Mouse (Mus musculus): ENCODE data around the gene Grm6. TPM values are rescaled to one million over a fixed set of nuclear protein-coding genes. Genes with fewer than 3 reads are reported as not detected.

The Grm6 gene
- total RNA-seq, 1 experiment, result 0.71 TPM

DNA sequence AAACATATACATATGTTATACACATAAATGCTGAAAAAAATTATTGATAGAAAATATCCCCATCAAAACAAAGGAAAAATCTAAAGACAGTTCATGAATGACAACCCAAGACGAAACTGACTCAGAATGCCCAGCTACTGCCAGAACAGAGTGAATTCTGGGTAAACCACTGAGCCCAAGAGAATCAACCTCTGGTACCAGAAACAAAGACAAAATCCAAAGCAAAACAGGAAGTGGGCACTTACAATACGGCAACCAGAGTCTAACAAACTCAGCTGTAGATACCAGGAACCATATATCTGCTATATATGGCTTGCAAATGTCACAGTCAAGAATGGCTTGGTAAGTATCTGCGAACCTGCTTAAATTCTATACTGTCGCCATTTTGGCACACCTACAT is 14.8 kb upstream of the Grm6 start:
- H3K4me3 ChIP-seq (ENCODE audit: insufficient read depth in 1 of 2, low read depth in 1 of 2, low read length in 2 of 2, poor library complexity in 1 of 2, severe bottlenecking in 1 of 2), result no peak overlapping the region
- H3K9me3 ChIP-seq (ENCODE audit: control insufficient read depth, insufficient read depth, low read depth, low read length), result no peaks in the 10 kb centered on the region
- in situ Hi-C loops (cut with MboI; ENCODE audit: low sequenced_read_pairs in 2 of 2, unreplicated experiment in 2 of 2), result no loop called here
- TF ChIP-seq ZC3H11A (IDR thresholded peaks at IDR 0.05; ENCODE audit: borderline replicate concordance, low read depth, low read length) (no peak), ZNF384 (IDR thresholded peaks at IDR 0.05; ENCODE audit: low read depth, low read length) (no peak), CHD2 (IDR thresholded peaks at IDR 0.05; ENCODE audit: low read depth, low read length) (no peak), MAFK (IDR thresholded peaks at IDR 0.05; ENCODE audit: insufficient read depth, low read depth, low read length) (no peak), HCFC1 (IDR thresholded peaks at IDR 0.05; ENCODE audit: borderline replicate concordance, insufficient read depth, low read length) (no peak)
- H3K27ac ChIP-seq (ENCODE audit: insufficient read depth, low read depth, low read length, poor library complexity, severe bottlenecking), result no peak overlapping the region
- H3K9ac ChIP-seq (ENCODE audit: insufficient read depth, low read depth, low read length, poor library complexity, severe bottlenecking), result no peak overlapping the region
- H3K4me1 ChIP-seq (ENCODE audit: control insufficient read depth in 2 of 2, insufficient read depth in 2 of 2, low read length in 2 of 2, poor library complexity in 1 of 2), result peaks cover 0 to under 1% of the 10 kb centered on the region in 2 experiments; a peak in 1 of 4 replicates
- DNase-seq (ENCODE audit: low read depth, low spot score), result no peak
- no peaks in the 10 kb centered on the region for H3K36me3 ChIP-seq (ENCODE audit: control insufficient read depth, insufficient read depth, low read length, poor library complexity, severe bottlenecking)

GRCm38 (mm10) chr11:50841023-50841735 is 9.3 kb upstream of the Grm6 start, which contains the start of gene Zfp879:
Gene Zfp879 (minus strand): TSS chr11:50841552.
- peak within 1 kb of the TSS; percentile 11 to 53; a peak in 3 of 4 replicates for H3K4me3 ChIP-seq (ENCODE audit: insufficient read depth in 1 of 2, low read depth in 1 of 2, low read length in 2 of 2, poor library complexity in 1 of 2, severe bottlenecking in 1 of 2)
- H3K4me1 ChIP-seq (ENCODE audit: control insufficient read depth in 2 of 2, insufficient read depth in 2 of 2, low read length in 2 of 2, poor library complexity in 1 of 2), result peaks cover 0 to 2% of the 10 kb centered on the region in 2 experiments; a peak in 1 of 4 replicates
- peak; percentile 85 for DNase-seq (ENCODE audit: low read depth, low spot score)
- no peak within 1 kb of the TSS for H3K27ac ChIP-seq (ENCODE audit: insufficient read depth, low read depth, low read length, poor library complexity, severe bottlenecking)
- in situ Hi-C loops (cut with MboI; ENCODE audit: low sequenced_read_pairs in 2 of 2, unreplicated experiment in 2 of 2), result no loop called here
- H3K9me3 ChIP-seq (ENCODE audit: control insufficient read depth, insufficient read depth, low read depth, low read length), result no peaks in the 10 kb centered on the region
- H3K36me3 ChIP-seq (ENCODE audit: control insufficient read depth, insufficient read depth, low read length, poor library complexity, severe bottlenecking), result no peaks in the 10 kb centered on the region
- peak within 1 kb of the TSS; percentile 57; the same call in 1 of the 2 replicates for H3K9ac ChIP-seq (ENCODE audit: insufficient read depth, low read depth, low read length, poor library complexity, severe bottlenecking)
- no peak for TF ChIP-seq CHD2 (IDR thresholded peaks at IDR 0.05; ENCODE audit: low read depth, low read length)
- TF ChIP-seq ZC3H11A (IDR thresholded peaks at IDR 0.05; ENCODE audit: borderline replicate concordance, low read depth, low read length), result no peak
- no peak for TF ChIP-seq ZNF384 (IDR thresholded peaks at IDR 0.05; ENCODE audit: low read depth, low read length)
- TF ChIP-seq HCFC1 (IDR thresholded peaks at IDR 0.05; ENCODE audit: borderline replicate concordance, insufficient read depth, low read length), result peak; percentile 95
- TF ChIP-seq MAFK (IDR thresholded peaks at IDR 0.05; ENCODE audit: insufficient read depth, low read depth, low read length), result no peak

DNA sequence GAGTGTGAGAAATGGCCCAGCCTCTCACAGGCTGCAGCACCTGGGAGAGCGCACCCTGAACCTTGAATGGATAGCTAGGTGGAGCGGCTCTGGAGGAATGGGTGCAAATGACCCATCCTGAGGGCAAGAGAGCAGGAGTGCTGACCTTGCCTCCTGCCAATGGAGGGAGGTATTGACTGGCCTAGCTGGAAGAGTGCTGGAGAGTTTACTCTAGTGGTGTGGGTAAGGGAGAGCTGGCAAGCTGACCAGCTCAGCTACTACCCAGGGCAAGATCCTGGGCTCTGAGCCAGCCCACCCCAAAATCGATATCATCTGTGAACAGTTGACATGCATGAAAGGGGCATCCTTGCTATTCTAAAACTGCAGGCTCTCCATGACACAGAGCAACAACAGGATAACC is 4.5 kb upstream of the Grm6 start:
- TF ChIP-seq CHD2 (IDR thresholded peaks at IDR 0.05; ENCODE audit: low read depth, low read length) (no peak), HCFC1 (IDR thresholded peaks at IDR 0.05; ENCODE audit: borderline replicate concordance, insufficient read depth, low read length) (no peak), ZNF384 (IDR thresholded peaks at IDR 0.05; ENCODE audit: low read depth, low read length) (no peak), MAFK (IDR thresholded peaks at IDR 0.05; ENCODE audit: insufficient read depth, low read depth, low read length) (no peak), ZC3H11A (IDR thresholded peaks at IDR 0.05; ENCODE audit: borderline replicate concordance, low read depth, low read length) (no peak)
- H3K27ac ChIP-seq (ENCODE audit: insufficient read depth, low read depth, low read length, poor library complexity, severe bottlenecking), result no peak overlapping the region
- no peaks in the 10 kb centered on the region for H3K36me3 ChIP-seq (ENCODE audit: control insufficient read depth, insufficient read depth, low read length, poor library complexity, severe bottlenecking)
- H3K9me3 ChIP-seq (ENCODE audit: control insufficient read depth, insufficient read depth, low read depth, low read length), result no peaks in the 10 kb centered on the region
- peaks cover 0 to 3% of the 10 kb centered on the region in 2 experiments; a peak in 1 of 4 replicates for H3K4me1 ChIP-seq (ENCODE audit: control insufficient read depth in 2 of 2, insufficient read depth in 2 of 2, low read length in 2 of 2, poor library complexity in 1 of 2)
- no peak overlapping the region for H3K4me3 ChIP-seq (ENCODE audit: insufficient read depth in 1 of 2, low read depth in 1 of 2, low read length in 2 of 2, poor library complexity in 1 of 2, severe bottlenecking in 1 of 2)
- no peak for DNase-seq (ENCODE audit: low read depth, low spot score)
- in situ Hi-C loops (cut with MboI; ENCODE audit: low sequenced_read_pairs in 2 of 2, unreplicated experiment in 2 of 2), result no loop called here
- H3K9ac ChIP-seq (ENCODE audit: insufficient read depth, low read depth, low read length, poor library complexity, severe bottlenecking), result no peak overlapping the region

DNA sequence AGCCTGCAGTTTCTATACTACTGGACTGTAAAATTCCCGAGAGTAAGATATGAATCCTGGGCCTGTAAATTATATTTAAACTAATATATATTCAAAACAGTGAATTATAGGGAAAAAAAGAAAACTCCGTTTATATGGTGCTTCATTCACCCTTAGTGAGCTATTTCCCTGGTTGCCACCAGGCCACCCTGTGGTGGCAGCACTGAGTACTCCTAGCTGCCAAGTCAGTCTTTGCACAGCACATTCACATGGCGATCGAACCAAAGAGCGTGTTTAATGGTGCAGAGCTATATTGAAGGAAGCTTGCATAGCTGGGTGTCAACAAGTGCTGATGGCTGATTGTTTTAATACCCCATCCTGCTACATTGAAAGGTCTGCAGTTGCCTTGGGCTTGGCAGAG is 3.4 kb upstream of the Grm6 start:
- no peaks in the 10 kb centered on the region for H3K36me3 ChIP-seq (ENCODE audit: control insufficient read depth, insufficient read depth, low read length, poor library complexity, severe bottlenecking)
- in situ Hi-C loops (cut with MboI; ENCODE audit: low sequenced_read_pairs in 2 of 2, unreplicated experiment in 2 of 2), result no loop called here
- no peak overlapping the region for H3K27ac ChIP-seq (ENCODE audit: insufficient read depth, low read depth, low read length, poor library complexity, severe bottlenecking)
- H3K4me1 ChIP-seq (ENCODE audit: control insufficient read depth in 2 of 2, insufficient read depth in 2 of 2, low read length in 2 of 2, poor library complexity in 1 of 2), result peaks cover 2 to 6% of the 10 kb centered on the region in 2 experiments; a peak in 3 of 4 replicates
- TF ChIP-seq CHD2 (IDR thresholded peaks at IDR 0.05; ENCODE audit: low read depth, low read length), result no peak
- no peak for TF ChIP-seq HCFC1 (IDR thresholded peaks at IDR 0.05; ENCODE audit: borderline replicate concordance, insufficient read depth, low read length)
- no peak for TF ChIP-seq MAFK (IDR thresholded peaks at IDR 0.05; ENCODE audit: insufficient read depth, low read depth, low read length)
- no peak for TF ChIP-seq ZC3H11A (IDR thresholded peaks at IDR 0.05; ENCODE audit: borderline replicate concordance, low read depth, low read length)
- no peak for TF ChIP-seq ZNF384 (IDR thresholded peaks at IDR 0.05; ENCODE audit: low read depth, low read length)
- no peak overlapping the region for H3K4me3 ChIP-seq (ENCODE audit: insufficient read depth in 1 of 2, low read depth in 1 of 2, low read length in 2 of 2, poor library complexity in 1 of 2, severe bottlenecking in 1 of 2)
- no peak for DNase-seq (ENCODE audit: low read depth, low spot score)
- H3K9ac ChIP-seq (ENCODE audit: insufficient read depth, low read depth, low read length, poor library complexity, severe bottlenecking), result no peak overlapping the region
- no peaks in the 10 kb centered on the region for H3K9me3 ChIP-seq (ENCODE audit: control insufficient read depth, insufficient read depth, low read depth, low read length)

Data from ES-E14 (cell line).